Mouse (Mus musculus): Measurements from ENCODE around the gene Cep126. TPM values are rescaled to one million over a fixed set of nuclear protein-coding genes. Genes with fewer than 3 reads are reported as not detected.
A peak's percentile ranks its signal among the peaks of the same experiment; 100 is the strongest.

Gene Cep126
- total RNA-seq (2018; cell fraction: chromatin; rRNA removed): under 1 TPM in 2 of 26 experiments, not detected in 24; 0.22 to 0.66 TPM
- total RNA-seq (2018; cell fraction: cytosol; rRNA removed): under 1 TPM in 6 of 26 experiments, not detected in 20; 0.03 to 0.06 (median 0.04) TPM
- under 1 TPM in 3 of 26 experiments, not detected in 23; 0.20 to 0.29 (median 0.26) TPM for total RNA-seq (2018; cell fraction: nucleus; rRNA removed)
- polyA plus RNA-seq (2018): 0.04 to 0.19 TPM in 2 of 3 replicates, not detected in the other

- WGBS (ENCODE audit: missing documents): 1% methylated on average over 50 of the region's 72 CpGs
- Histone ChIP-seq H3K27ac (no peak within 1 kb of the TSS), H3K79me2 (ENCODE audit: inconsistent target) (no peaks in the 10 kb centered on the region), H3K4me3 (ENCODE audit: inconsistent target) (peak within 1 kb of the TSS; percentile 5; the same call in 1 of the 2 replicates), H3K36me3 (ENCODE audit: inconsistent target) (no peaks in the 10 kb centered on the region)
These were observed at the start of gene Cep126 for GRCm38 (mm10) chr9:8134117-8134574. Cep126 (minus strand) TSS chr9:8134294.

- no peaks in the 10 kb centered on the region for H3K79me2 ChIP-seq (ENCODE audit: inconsistent target)
- 37% methylated on average over 3 of the region's 3 CpGs for WGBS (ENCODE audit: missing documents)
- no peak overlapping the region for H3K27ac ChIP-seq
- H3K4me3 ChIP-seq (ENCODE audit: inconsistent target): no peak overlapping the region
- H3K36me3 ChIP-seq (ENCODE audit: inconsistent target): no peaks in the 10 kb centered on the region
These were observed 45.5 kb upstream of the Cep126 start for GRCm38 (mm10) chr9:8179554-8179953.

GRCm38 (mm10) chr9:8177099-8177498 is 43.0 kb upstream of the Cep126 start:
- 83% methylated on average over 3 of the region's 3 CpGs for WGBS (ENCODE audit: missing documents)
- Histone ChIP-seq H3K4me3 (ENCODE audit: inconsistent target) (no peak overlapping the region), H3K27ac (no peak overlapping the region), H3K79me2 (ENCODE audit: inconsistent target) (no peaks in the 10 kb centered on the region), H3K36me3 (ENCODE audit: inconsistent target) (no peaks in the 10 kb centered on the region)

GRCm38 (mm10) chr9:8157011-8157410 is 22.9 kb upstream of the Cep126 start:
- Histone ChIP-seq H3K36me3 (ENCODE audit: inconsistent target) (no peaks in the 10 kb centered on the region), H3K27ac (no peak overlapping the region), H3K79me2 (ENCODE audit: inconsistent target) (no peaks in the 10 kb centered on the region), H3K4me3 (ENCODE audit: inconsistent target) (no peak overlapping the region)
- WGBS (ENCODE audit: missing documents): 71% methylated on average over 2 of the region's 2 CpGs

GRCm38 (mm10) chr9:8139501-8139900 is 5.4 kb upstream of the Cep126 start:
- Histone ChIP-seq H3K4me3 (ENCODE audit: inconsistent target) (no peak overlapping the region), H3K79me2 (ENCODE audit: inconsistent target) (no peaks in the 10 kb centered on the region), H3K27ac (no peak overlapping the region), H3K36me3 (ENCODE audit: inconsistent target) (no peaks in the 10 kb centered on the region)
- WGBS (ENCODE audit: missing documents): 79% methylated on average over 1 of the region's 1 CpGs

GRCm38 (mm10) chr9:8133586-8134115 is 443 bp downstream of the Cep126 start:
- H3K4me3 ChIP-seq (ENCODE audit: inconsistent target): no peak overlapping the region
- 10% methylated on average over 22 of the region's 22 CpGs for WGBS (ENCODE audit: missing documents)

GRCm38 (mm10) chr9:8123495-8123894 is 10.6 kb downstream of the Cep126 start:
- no peak overlapping the region for H3K27ac ChIP-seq
- no peaks in the 10 kb centered on the region for H3K36me3 ChIP-seq (ENCODE audit: inconsistent target)
- no peak overlapping the region for H3K4me3 ChIP-seq (ENCODE audit: inconsistent target)
- H3K79me2 ChIP-seq (ENCODE audit: inconsistent target): no peaks in the 10 kb centered on the region
- WGBS (ENCODE audit: missing documents): 92% methylated on average over 8 of the region's 8 CpGs

More at GRCm38 (mm10) chr9:8133586-8134115, 443 bp downstream of the Cep126 start:
- Histone ChIP-seq H3K36me3 (ENCODE audit: inconsistent target) (no peaks in the 10 kb centered on the region), H3K79me2 (ENCODE audit: inconsistent target) (no peaks in the 10 kb centered on the region), H3K27ac (no peak overlapping the region)

GRCm38 (mm10) chr9:8114516-8114915 is 19.6 kb downstream of the Cep126 start:
- WGBS (ENCODE audit: missing documents): 91% methylated on average over 5 of the region's 5 CpGs
- no peak overlapping the region for H3K4me3 ChIP-seq (ENCODE audit: inconsistent target)
- no peaks in the 10 kb centered on the region for H3K79me2 ChIP-seq (ENCODE audit: inconsistent target)
- H3K27ac ChIP-seq: no peak overlapping the region
- H3K36me3 ChIP-seq (ENCODE audit: inconsistent target): no peaks in the 10 kb centered on the region

- 85% methylated on average over 4 of the region's 4 CpGs for WGBS (ENCODE audit: missing documents)
- no peaks in the 10 kb centered on the region for H3K36me3 ChIP-seq (ENCODE audit: inconsistent target)
- H3K79me2 ChIP-seq (ENCODE audit: inconsistent target): no peaks in the 10 kb centered on the region
- no peak overlapping the region for H3K27ac ChIP-seq
- no peak overlapping the region for H3K4me3 ChIP-seq (ENCODE audit: inconsistent target)
These were observed 31.0 kb downstream of the Cep126 start for GRCm38 (mm10) chr9:8103050-8103449.

- 81% methylated on average over 6 of the region's 6 CpGs for whole genome bisulfite sequencing (ENCODE audit: missing documents)
- Histone ChIP-seq H3K27ac (no peak overlapping the region), H3K79me2 (ENCODE audit: inconsistent target) (no peaks in the 10 kb centered on the region), H3K4me3 (ENCODE audit: inconsistent target) (no peak overlapping the region), H3K36me3 (ENCODE audit: inconsistent target) (no peaks in the 10 kb centered on the region)
These were observed 33.1 kb downstream of the Cep126 start for GRCm38 (mm10) chr9:8100962-8101361.

GRCm38 (mm10) chr9:8078882-8079281 is 55.2 kb downstream of the Cep126 start:
- H3K27ac ChIP-seq: no peak overlapping the region
- 85% methylated on average over 5 of the region's 5 CpGs for WGBS (ENCODE audit: missing documents)
- H3K36me3 ChIP-seq (ENCODE audit: inconsistent target): no peaks in the 10 kb centered on the region
- H3K4me3 ChIP-seq (ENCODE audit: inconsistent target): no peak overlapping the region
- no peaks in the 10 kb centered on the region for H3K79me2 ChIP-seq (ENCODE audit: inconsistent target)

GRCm38 (mm10) chr9:8074345-8074744 is 59.7 kb downstream of the Cep126 start:
- no peaks in the 10 kb centered on the region for H3K36me3 ChIP-seq (ENCODE audit: inconsistent target)
- no peak overlapping the region for H3K27ac ChIP-seq
- no peak overlapping the region for H3K4me3 ChIP-seq (ENCODE audit: inconsistent target)
- no peaks in the 10 kb centered on the region for H3K79me2 ChIP-seq (ENCODE audit: inconsistent target)

GRCm38 (mm10) chr9:8073203-8073755 is 60.8 kb downstream of the Cep126 start:
- Histone ChIP-seq H3K36me3 (ENCODE audit: inconsistent target) (no peaks in the 10 kb centered on the region), H3K79me2 (ENCODE audit: inconsistent target) (no peaks in the 10 kb centered on the region), H3K27ac (no peak overlapping the region), H3K4me3 (ENCODE audit: inconsistent target) (no peak overlapping the region)
- WGBS (ENCODE audit: missing documents): 91% methylated on average over 3 of the region's 3 CpGs

GRCm38 (mm10) chr9:8059636-8060035 is 74.5 kb downstream of the Cep126 start:
- Histone ChIP-seq H3K36me3 (ENCODE audit: inconsistent target) (no peaks in the 10 kb centered on the region), H3K4me3 (ENCODE audit: inconsistent target) (no peak overlapping the region), H3K27ac (no peak overlapping the region), H3K79me2 (ENCODE audit: inconsistent target) (no peaks in the 10 kb centered on the region)
- 74% methylated on average over 3 of the region's 3 CpGs for WGBS (ENCODE audit: missing documents)

- Histone ChIP-seq H3K79me2 (ENCODE audit: inconsistent target) (no peaks in the 10 kb centered on the region), H3K27ac (no peak overlapping the region), H3K4me3 (ENCODE audit: inconsistent target) (no peak overlapping the region), H3K36me3 (ENCODE audit: inconsistent target) (no peaks in the 10 kb centered on the region)
- WGBS (ENCODE audit: missing documents): 15% methylated on average over 1 of the region's 1 CpGs
These were observed 79.3 kb downstream of the Cep126 start for GRCm38 (mm10) chr9:8054831-8055230.

All from macrophage (primary cell).